Mouse (Mus musculus) heart, adult 2 months (tissue): ENCODE data around the gene Tbc1d22b.

ENCODE experiments used
- CTCF ChIP-seq: fragments of 200-600 bp; IDR thresholded peaks from 2 replicates; pipeline ENCODE4 v1.8.1; 2022; ENCODE audit warnings: antibody characterized with exemption, mild to moderate bottlenecking, moderate library complexity
- POLR2A ChIP-seq: fragments of 200-500 bp; IDR thresholded peaks from 2 replicates; pipeline ENCODE4 v1.6.1; 2011; ENCODE audit warnings: mild to moderate bottlenecking, low read depth, low read length, control low read depth; ENCODE audit not compliant: insufficient read depth

- no peak for TF ChIP-seq POLR2A
- TF ChIP-seq CTCF: peak; percentile 45
Observed at GRCm38 (mm10) chr17:29528568-29529187, 20.9 kb upstream of the Tbc1d22b start.
